Mouse (Mus musculus) G1E-ER4 (cell line): Measurements from ENCODE around the gene Ocel1. TPM values are rescaled to one million over a fixed set of nuclear protein-coding genes. Genes with fewer than 3 reads are reported as not detected.

Source experiments
- GATA1 ChIP-seq: IDR thresholded peaks from one replicate; pipeline ENCODE4 v1.8.0; 2012; ENCODE audit warnings: low read length, inconsistent platforms
- polyA plus RNA-seq: library from polyadenylated mRNA; stranded (reverse); fragments of >175 nt; gene quantifications from 2 replicates; pipeline ENCODE4 v1.2.3, GENCODE M21; 2012

Ocel1 gene
- polyA plus RNA-seq, 1 experiment = 71.7 TPM

DNA sequence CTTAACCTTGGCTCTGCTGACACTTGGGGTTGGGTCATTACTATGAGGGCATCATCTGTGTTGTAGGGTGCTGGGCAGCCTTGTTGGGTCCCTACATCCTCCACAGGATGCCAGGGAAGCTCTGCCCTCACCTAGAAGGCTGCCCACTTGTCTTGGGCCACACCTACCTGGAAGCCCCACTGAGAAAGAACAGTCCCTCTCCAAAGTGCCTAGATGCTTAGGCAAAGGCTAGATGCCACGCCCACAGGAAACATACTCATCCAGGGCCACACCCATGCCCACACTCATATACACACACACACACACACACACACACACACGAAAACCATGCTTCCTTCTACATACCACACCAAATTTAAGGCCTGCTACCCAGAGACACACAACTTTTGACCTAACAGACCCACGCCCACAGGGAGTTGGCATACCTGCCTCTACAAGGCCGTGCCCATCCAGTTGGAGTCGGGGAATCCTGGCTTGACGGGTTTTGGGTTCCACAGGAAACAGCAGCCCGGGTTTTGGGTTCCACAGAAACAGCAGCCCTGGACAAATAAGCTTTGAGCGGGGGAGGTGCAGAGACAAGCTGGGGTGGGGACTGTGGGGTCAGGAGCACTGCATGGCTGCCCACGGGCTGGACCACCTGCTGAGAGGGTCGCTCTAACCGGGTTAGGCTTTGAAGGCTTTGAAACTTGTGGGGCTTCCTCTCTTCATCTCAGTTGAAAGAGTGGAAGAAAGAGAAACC is 40.6 kb downstream of the Ocel1 start:
- TF ChIP-seq GATA1 = no peak

DNA sequence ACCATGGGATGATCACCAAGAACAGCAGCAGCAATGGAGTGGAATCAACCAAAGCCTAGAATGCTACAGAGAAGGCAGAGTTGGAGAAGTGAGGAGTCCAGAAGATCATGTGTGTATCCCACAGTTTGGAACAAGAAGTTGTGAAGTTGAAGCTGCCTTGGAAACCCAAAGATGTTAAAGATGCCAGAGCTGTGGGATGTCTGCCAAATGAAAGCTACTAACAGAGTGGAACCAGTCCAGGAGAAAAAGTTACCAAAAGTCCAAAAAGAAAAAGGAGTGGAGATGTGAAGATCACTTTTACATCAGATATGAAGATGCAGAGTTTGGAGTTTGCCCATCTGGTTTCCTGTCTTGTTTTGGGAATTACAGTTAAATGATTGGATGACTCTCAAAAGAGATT is 51.0 kb downstream of the Ocel1 start:
- TF ChIP-seq GATA1 = no peak

Other genes starting within 250 kb of the Ocel1 start
- gene Myo9b, start 98.6 kb upstream of the Ocel1 start, polyA plus RNA-seq = 56.8 and 57.3 TPM in 2 replicates
- gene Haus8, start 98.4 kb upstream of the Ocel1 start, polyA plus RNA-seq = 15.7 and 24.4 TPM in 2 replicates
- gene Use1, start 4.5 kb upstream of the Ocel1 start, polyA plus RNA-seq = 183 and 196 TPM in 2 replicates
- 63.4 and 72.0 TPM in 2 replicates for gene Nr2f6, start 10.7 kb downstream of the Ocel1 start, polyA plus RNA-seq
- 0.04 and 0.10 TPM in 2 replicates for gene Ushbp1, start 24.5 kb downstream of the Ocel1 start, polyA plus RNA-seq
- 146 and 153 TPM in 2 replicates for gene Babam1, start 25.6 kb downstream of the Ocel1 start, polyA plus RNA-seq
- gene Ankle1, start 34.7 kb downstream of the Ocel1 start, polyA plus RNA-seq = 39.7 and 50.9 TPM in 2 replicates
- 18.9 and 25.3 TPM in 2 replicates for gene Abhd8, start 92.4 kb downstream of the Ocel1 start, polyA plus RNA-seq
- 221 and 248 TPM in 2 replicates for gene Mrpl34, start 93.7 kb downstream of the Ocel1 start, polyA plus RNA-seq
- 284 and 345 TPM in 2 replicates for gene Dda1, start 97.9 kb downstream of the Ocel1 start, polyA plus RNA-seq
- gene Ano8, start 114.7 kb downstream of the Ocel1 start, polyA plus RNA-seq = 1.1 and 1.2 TPM in 2 replicates
- 40.9 and 51.0 TPM in 2 replicates for gene Gtpbp3, start 116.8 kb downstream of the Ocel1 start, polyA plus RNA-seq
- 1.9 and 2.4 TPM in 2 replicates for gene Plvap, start 140.5 kb downstream of the Ocel1 start, polyA plus RNA-seq
- not detected in 2 replicates for gene Ccdc194, start 154.4 kb downstream of the Ocel1 start, polyA plus RNA-seq
- 17.1 and 18.8 TPM in 2 replicates for gene Bst2, start 166.2 kb downstream of the Ocel1 start, polyA plus RNA-seq
- 135 and 147 TPM in 2 replicates for gene Mvb12a, start 171.6 kb downstream of the Ocel1 start, polyA plus RNA-seq
- not detected in 2 replicates for gene Tmem221, start 187.6 kb downstream of the Ocel1 start, polyA plus RNA-seq
- gene Nxnl1, start 195.3 kb downstream of the Ocel1 start, polyA plus RNA-seq = not detected in 2 replicates
- not detected in 2 replicates for gene Slc27a1, start 197.6 kb downstream of the Ocel1 start, polyA plus RNA-seq
- 435 and 550 TPM in 2 replicates for gene Pgls, start 220.9 kb downstream of the Ocel1 start, polyA plus RNA-seq
- 7.9 and 8.6 TPM in 2 replicates for gene Fam129c, start 226.3 kb downstream of the Ocel1 start, polyA plus RNA-seq
- gene Colgalt1, start 239.7 kb downstream of the Ocel1 start, polyA plus RNA-seq = 41.9 and 53.0 TPM in 2 replicates